Comparison of ENCODE assay signal across 15 mouse cellular contexts in genomic region chr11:62086648-62087047, GRCm38 (mm10).
"Had no signal": no experiment of that assay in that cellular context is flagged by ENCODE, and none has a peak within 500 bp of the region (broad histone marks: within the 10 kb centered on the region; RNA-seq: fewer than 3 reads in every experiment).

No protein-coding gene starts in this region.

- ATAC-seq: midbrain, embryonic 15.5 days had no signal

- H3K4me2 ChIP-seq: limb, embryonic 13.5 days; liver, embryonic 11.5 days; midbrain, embryonic 15.5 days; neural tube, embryonic 13.5 days had no signal

- H3K4me1 ChIP-seq: midbrain, embryonic 15.5 days; neural tube, embryonic 13.5 days had no signal

- H3K36me3 ChIP-seq: limb, embryonic 13.5 days; midbrain, embryonic 15.5 days; neural tube, embryonic 13.5 days had no signal

- H3K9ac ChIP-seq: limb, embryonic 13.5 days; midbrain, embryonic 15.5 days; neural tube, embryonic 13.5 days had no signal

- DNase-seq: kidney, adult 8-10 months; kidney, postnatal 4 days; left cerebral cortex, postnatal 4 days; lung, adult 18-20 months; retina, postnatal 1 day; right cerebral cortex, postnatal 4 days; spleen, adult 18-20 months; thymus, adult 18-20 months; thymus, postnatal 14 days had no signal

- H3K4me3 ChIP-seq: layer of hippocampus, adult 2 months; limb, embryonic 13.5 days; midbrain, embryonic 15.5 days; neural tube, embryonic 13.5 days had no signal

- H3K27ac ChIP-seq: kidney, postnatal 0 days; layer of hippocampus, adult 2 months; limb, embryonic 13.5 days; midbrain, embryonic 15.5 days; neural tube, embryonic 13.5 days had no signal

- H3K27me3 ChIP-seq: limb, embryonic 13.5 days; midbrain, embryonic 15.5 days; neural tube, embryonic 13.5 days had no signal

- H3K9me3 ChIP-seq: limb, embryonic 13.5 days; midbrain, embryonic 15.5 days; neural tube, embryonic 13.5 days had no signal
